Mouse (Mus musculus): ENCODE measurements around the gene Slc10a1. TPM values are rescaled to one million over a fixed set of nuclear protein-coding genes. Genes with fewer than 3 reads are reported as not detected.

The Slc10a1 gene
- 0.35 TPM for polyA plus RNA-seq (2017; shearing (Covaris generic))

DNA sequence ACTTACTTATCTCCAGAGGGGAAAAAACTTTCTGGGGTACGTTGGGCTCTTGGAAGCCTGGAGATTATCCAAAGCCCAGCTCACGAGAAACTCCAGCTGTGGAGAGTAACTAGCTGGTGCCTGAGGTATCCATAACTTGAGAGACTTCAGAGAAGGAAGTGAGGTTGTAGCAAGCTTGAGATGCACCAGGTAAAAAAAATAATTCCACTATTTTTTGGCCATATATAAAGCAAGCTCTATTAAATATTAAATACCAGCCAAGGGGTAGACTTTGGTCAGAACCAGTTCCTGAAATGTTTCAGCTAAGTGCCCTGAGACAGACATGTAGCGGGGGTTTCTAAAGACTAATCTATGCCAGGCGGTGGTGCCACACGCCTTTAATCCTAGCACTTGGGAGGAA, at the start of gene Slc10a1:
Gene Slc10a1 (minus strand): TSS at position 101 of the 400 bp plus-strand sequence.

DNA sequence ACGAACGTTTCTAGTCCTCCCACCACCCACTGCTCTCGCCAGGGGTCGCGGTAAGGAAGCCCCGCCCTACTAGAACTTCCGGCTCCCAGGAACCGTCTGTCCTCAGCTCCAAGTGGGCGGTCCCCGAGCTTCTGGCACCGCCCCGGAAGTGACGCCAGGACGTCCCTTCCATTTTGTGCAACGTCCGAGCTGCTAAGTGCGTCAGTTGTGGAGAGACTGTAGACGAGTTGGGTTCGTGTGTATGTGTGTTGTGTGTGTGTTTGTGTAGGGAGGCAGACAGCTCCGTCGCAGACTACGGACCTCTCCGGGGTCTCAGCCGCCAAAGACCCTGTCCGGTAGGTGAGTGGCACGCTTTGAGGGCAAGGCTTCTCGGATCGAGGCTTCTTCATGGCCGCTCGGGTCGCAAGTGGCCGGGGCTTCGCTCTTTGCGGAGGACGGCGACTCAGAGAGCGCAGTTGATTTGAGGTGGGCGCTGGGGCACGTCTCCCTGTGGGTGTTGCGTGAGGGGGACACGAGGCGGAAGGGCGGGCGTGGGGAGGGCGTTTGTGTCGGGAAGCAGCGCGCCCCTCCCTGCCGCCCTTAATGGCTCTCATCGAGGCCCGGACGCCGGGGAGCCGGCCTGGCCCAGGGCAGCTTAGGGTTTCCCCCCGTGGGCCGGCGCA, 23.0 kb downstream of the Slc10a1 start, which contains the start of gene Srsf5:
Gene Srsf5 (plus strand): TSS at position 171 of the 662 bp plus-strand sequence.

Other genes with a start within 250 kb of the Slc10a1 start
- gene Ccdc177, start 208.0 kb downstream of the Slc10a1 start, polyA plus RNA-seq (2017; shearing (Covaris generic)), result not detected
- 82.5 TPM for gene Susd6, start 178.2 kb downstream of the Slc10a1 start, polyA plus RNA-seq (2017; shearing (Covaris generic))
- 1,040 TPM for gene Srsf5, start 23.2 kb downstream of the Slc10a1 start, polyA plus RNA-seq (2017; shearing (Covaris generic))
- 0.62 TPM for gene Smoc1, start 58.1 kb upstream of the Slc10a1 start, polyA plus RNA-seq (2017; shearing (Covaris generic))

All from CD4-positive, CD25-positive, alpha-beta regulatory T cell (primary cell).